Mouse (Mus musculus): Measurements from ENCODE around the gene Cdh23. TPM values are rescaled to one million over a fixed set of nuclear protein-coding genes. Genes with fewer than 3 reads are reported as not detected.

The Cdh23 gene
- polyA plus RNA-seq, 1 experiment: 2.1 TPM

DNA sequence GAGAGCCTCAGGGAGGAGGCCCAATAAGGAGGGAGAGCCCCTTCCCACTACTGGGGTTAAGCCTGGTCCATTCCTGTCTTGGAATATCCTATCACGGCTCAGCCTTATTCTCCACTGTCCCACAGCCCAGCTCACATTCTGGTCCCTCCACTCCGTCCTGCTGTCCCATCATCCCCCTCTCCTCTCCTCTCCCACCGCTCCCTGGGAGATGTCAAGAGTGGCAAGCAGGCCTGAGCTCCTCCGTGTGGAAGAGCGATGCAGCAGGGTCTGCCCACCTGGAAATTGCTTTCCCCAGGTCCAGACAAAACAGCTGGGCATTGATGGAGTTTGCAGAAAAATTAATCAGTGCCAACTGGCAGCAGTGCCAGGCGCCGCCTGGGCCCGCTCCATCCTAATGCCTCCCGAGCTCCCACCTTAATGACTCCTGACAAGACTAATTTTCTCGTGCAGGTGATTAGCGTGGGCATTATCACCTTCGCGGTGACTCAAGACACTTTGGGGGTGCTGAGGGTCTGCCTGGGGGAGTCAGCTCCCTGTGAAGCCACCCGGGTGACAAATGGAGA, 52.1 kb downstream of the Cdh23 start:
- Histone ChIP-seq H3K36me3 (ENCODE audit: control insufficient read depth, insufficient read depth) (no peaks in the 10 kb centered on the region), H3K27me3 (ENCODE audit: control insufficient read depth, insufficient read depth, insufficient read length) (peaks cover 40% of the 10 kb centered on the region), H3K4me3 (no peak overlapping the region), H3K4me2 (ENCODE audit: low read depth) (no peak overlapping the region), H3K79me2 (ENCODE audit: control insufficient read depth, insufficient read depth) (no peaks in the 10 kb centered on the region), H3ac (ENCODE audit: control insufficient read depth, insufficient read length) (no peak overlapping the region)
- TF ChIP-seq POLR2AphosphoS2 (IDR thresholded peaks at IDR 0.05; ENCODE audit: insufficient read length, low read depth): no peak
- TF ChIP-seq MAX (IDR thresholded peaks at IDR 0.05; ENCODE audit: low read depth): no peak
- no peak for TF ChIP-seq TCF12 (IDR thresholded peaks at IDR 0.05; ENCODE audit: insufficient read depth, poor library complexity, severe bottlenecking)
- no peak for TF ChIP-seq USF1 (IDR thresholded peaks at IDR 0.05; ENCODE audit: low read depth)

DNA sequence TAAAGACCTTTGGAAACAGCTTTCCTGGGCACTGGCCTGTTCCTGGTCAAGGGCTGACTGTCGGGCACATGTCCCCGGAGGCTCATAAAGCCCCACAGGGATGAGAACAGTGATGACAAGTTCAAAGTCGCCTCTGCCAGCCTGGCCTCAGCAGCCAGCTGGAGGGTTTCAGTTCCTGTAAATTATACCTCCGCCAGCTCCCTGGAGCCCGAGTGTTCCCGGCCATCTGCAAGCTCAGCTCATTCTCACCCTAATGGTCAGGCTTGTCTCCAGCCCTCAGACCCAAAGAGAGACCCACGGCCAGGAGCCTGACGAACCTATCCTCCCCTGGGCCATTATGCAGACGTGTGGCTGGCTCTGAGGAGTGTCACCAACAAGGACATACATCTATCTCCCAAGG, 57.0 kb downstream of the Cdh23 start:
- no peaks in the 10 kb centered on the region for H3K36me3 ChIP-seq (ENCODE audit: control insufficient read depth, insufficient read depth)
- H3K27me3 ChIP-seq (ENCODE audit: control insufficient read depth, insufficient read depth, insufficient read length): peaks cover 19% of the 10 kb centered on the region
- no peak for TF ChIP-seq TCF3 (IDR thresholded peaks at IDR 0.05; ENCODE audit: insufficient read length, low read depth)
- no peak for TF ChIP-seq E2F4 (IDR thresholded peaks at IDR 0.05; ENCODE audit: insufficient read depth)
- TF ChIP-seq MYOD1 (IDR thresholded peaks at IDR 0.05; ENCODE audit: control insufficient read depth in 1 of 3, insufficient read length in 2 of 3, low read depth in 2 of 3): no peak
- TF ChIP-seq MYOG (IDR thresholded peaks at IDR 0.05; ENCODE audit: control insufficient read depth in 1 of 3, insufficient read depth in 1 of 3, insufficient read length in 2 of 3, low read depth in 2 of 3): no peak
- no peak for TF ChIP-seq REST (IDR thresholded peaks at IDR 0.05; ENCODE audit: insufficient read depth, insufficient read length)
- no peak for TF ChIP-seq USF1 (IDR thresholded peaks at IDR 0.05; ENCODE audit: low read depth)
- no peak for TF ChIP-seq POLR2AphosphoS2 (IDR thresholded peaks at IDR 0.05; ENCODE audit: insufficient read length, low read depth)
- no peak for TF ChIP-seq CEBPB (IDR thresholded peaks at IDR 0.05; ENCODE audit: insufficient read depth, poor library complexity, severe bottlenecking)
- TF ChIP-seq SRF (IDR thresholded peaks at IDR 0.05; ENCODE audit: control insufficient read depth, insufficient read length, low read depth): no peak
- no peak for TF ChIP-seq POLR2A (IDR thresholded peaks at IDR 0.05; ENCODE audit: insufficient read length, low read depth)
- no peaks in the 10 kb centered on the region for H3K79me2 ChIP-seq (ENCODE audit: control insufficient read depth, insufficient read depth)
- H3K4me3 ChIP-seq: no peak overlapping the region
- H3K4me2 ChIP-seq (ENCODE audit: low read depth): no peak overlapping the region
- H3ac ChIP-seq (ENCODE audit: control insufficient read depth, insufficient read length): no peak overlapping the region

DNA sequence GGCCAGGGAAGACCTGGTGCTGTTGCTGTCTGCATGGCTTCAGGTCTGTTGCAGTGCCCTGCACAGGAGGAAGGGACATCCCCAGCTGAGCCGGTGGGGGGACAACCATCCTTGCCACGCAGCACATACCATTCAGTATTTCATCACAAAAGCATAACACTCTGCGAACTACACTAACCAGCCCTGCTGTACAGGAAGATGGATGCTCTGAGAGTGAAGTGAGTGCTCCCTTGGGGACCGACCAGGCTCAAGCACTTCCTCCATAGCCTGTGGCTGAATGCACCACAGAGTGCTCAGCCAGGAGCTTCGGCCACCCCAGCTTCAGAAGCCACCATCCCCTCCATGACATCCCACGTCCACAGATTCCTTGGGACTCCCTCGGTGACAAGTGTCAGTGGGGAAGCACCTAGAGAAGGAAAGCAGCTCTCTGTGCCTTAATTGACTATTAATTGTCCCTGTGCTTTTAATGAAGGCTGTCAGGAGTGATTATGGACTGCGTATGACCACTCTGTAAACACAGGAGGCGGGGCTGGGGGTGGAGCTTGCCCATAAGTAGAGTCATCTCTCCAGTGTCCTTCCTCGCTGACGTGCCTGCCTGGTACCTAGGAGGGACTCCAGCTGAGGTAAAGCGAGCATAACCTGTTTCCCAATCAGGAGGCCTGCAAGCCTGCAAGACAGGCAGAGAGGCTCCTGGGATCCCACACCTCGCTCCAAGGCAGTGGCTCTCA, 60.6 kb downstream of the Cdh23 start:
- TF ChIP-seq POLR2AphosphoS2 (IDR thresholded peaks at IDR 0.05; ENCODE audit: insufficient read length, low read depth): no peak
- no peak for TF ChIP-seq REST (IDR thresholded peaks at IDR 0.05; ENCODE audit: insufficient read depth, insufficient read length)
- TF ChIP-seq MYOD1 (IDR thresholded peaks at IDR 0.05; ENCODE audit: control insufficient read depth in 1 of 3, insufficient read length in 2 of 3, low read depth in 2 of 3): no peak
- TF ChIP-seq POLR2A (IDR thresholded peaks at IDR 0.05; ENCODE audit: insufficient read length, low read depth): no peak
- H3K27me3 ChIP-seq (ENCODE audit: control insufficient read depth, insufficient read depth, insufficient read length): peaks cover 7% of the 10 kb centered on the region
- H3K36me3 ChIP-seq (ENCODE audit: control insufficient read depth, insufficient read depth): no peaks in the 10 kb centered on the region
- no peak overlapping the region for H3K4me3 ChIP-seq
- H3K4me2 ChIP-seq (ENCODE audit: low read depth): no peak overlapping the region
- H3K79me2 ChIP-seq (ENCODE audit: control insufficient read depth, insufficient read depth): no peaks in the 10 kb centered on the region
- no peak overlapping the region for H3ac ChIP-seq (ENCODE audit: control insufficient read depth, insufficient read length)

DNA sequence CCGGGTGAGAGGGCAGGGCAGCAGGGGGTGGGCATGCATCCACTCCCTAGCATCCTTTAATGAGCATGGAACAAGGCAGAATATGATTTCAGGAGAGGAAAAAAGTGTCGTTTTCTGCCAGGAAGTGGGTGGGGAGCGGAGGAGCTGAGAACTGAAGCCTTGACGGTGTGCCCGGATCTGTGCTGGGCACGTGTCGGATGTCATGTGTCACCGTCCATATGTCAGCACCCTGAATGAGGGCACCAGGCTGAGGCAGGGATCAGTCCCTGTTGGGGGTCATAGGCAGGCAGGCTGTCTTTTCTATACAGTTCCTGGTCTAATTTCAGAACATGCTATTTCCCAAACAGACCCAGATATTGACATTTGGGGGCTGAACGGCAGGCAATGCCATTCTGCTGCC, 61.9 kb downstream of the Cdh23 start:
- H3K4me3 ChIP-seq: no peak overlapping the region
- TF ChIP-seq E2F4 (IDR thresholded peaks at IDR 0.05; ENCODE audit: insufficient read depth) (no peak), MAX (IDR thresholded peaks at IDR 0.05; ENCODE audit: low read depth) (no peak), MYOD1 (IDR thresholded peaks at IDR 0.05; ENCODE audit: control insufficient read depth in 1 of 3, insufficient read length in 2 of 3, low read depth in 2 of 3) (no peak), SRF (IDR thresholded peaks at IDR 0.05; ENCODE audit: control insufficient read depth, insufficient read length, low read depth) (no peak), TCF3 (IDR thresholded peaks at IDR 0.05; ENCODE audit: insufficient read length, low read depth) (no peak), POLR2A (IDR thresholded peaks at IDR 0.05; ENCODE audit: insufficient read length, low read depth) (no peak), POLR2AphosphoS2 (IDR thresholded peaks at IDR 0.05; ENCODE audit: insufficient read length, low read depth) (no peak), MYOG (IDR thresholded peaks at IDR 0.05; ENCODE audit: control insufficient read depth in 1 of 3, insufficient read depth in 1 of 3, insufficient read length in 2 of 3, low read depth in 2 of 3) (no peak), REST (IDR thresholded peaks at IDR 0.05; ENCODE audit: insufficient read depth, insufficient read length) (no peak), CEBPB (IDR thresholded peaks at IDR 0.05; ENCODE audit: insufficient read depth, poor library complexity, severe bottlenecking) (no peak), USF1 (IDR thresholded peaks at IDR 0.05; ENCODE audit: low read depth) (no peak), TCF12 (IDR thresholded peaks at IDR 0.05; ENCODE audit: insufficient read depth, poor library complexity, severe bottlenecking) (no peak)

DNA sequence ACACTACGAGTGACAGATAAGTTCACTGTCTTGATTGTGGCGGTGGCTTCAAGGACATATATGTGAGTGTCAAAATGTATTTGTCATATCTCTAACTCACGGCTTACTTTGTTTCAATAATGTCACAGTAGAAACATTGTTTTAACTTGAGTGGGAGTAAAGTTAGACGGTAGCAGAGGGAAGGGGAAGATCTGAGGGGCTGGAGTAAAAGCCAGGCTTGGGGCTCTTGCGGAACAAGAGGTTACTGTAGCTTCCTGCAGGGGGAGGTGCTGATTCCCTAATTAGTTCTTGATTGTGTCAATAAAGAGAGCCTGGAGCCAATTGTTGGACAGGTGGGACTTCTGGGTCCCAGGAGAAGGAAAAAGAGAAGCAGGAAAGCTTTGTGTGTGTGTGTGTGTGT, 70.2 kb downstream of the Cdh23 start:
- H3K4me3 ChIP-seq: no peak overlapping the region
- no peaks in the 10 kb centered on the region for H3K36me3 ChIP-seq (ENCODE audit: control insufficient read depth, insufficient read depth)
- TF ChIP-seq TCF3 (IDR thresholded peaks at IDR 0.05; ENCODE audit: insufficient read length, low read depth) (no peak), MYOG (IDR thresholded peaks at IDR 0.05; ENCODE audit: control insufficient read depth in 1 of 3, insufficient read depth in 1 of 3, insufficient read length in 2 of 3, low read depth in 2 of 3) (no peak), E2F4 (IDR thresholded peaks at IDR 0.05; ENCODE audit: insufficient read depth) (no peak), USF1 (IDR thresholded peaks at IDR 0.05; ENCODE audit: low read depth) (no peak), TCF12 (IDR thresholded peaks at IDR 0.05; ENCODE audit: insufficient read depth, poor library complexity, severe bottlenecking) (no peak), REST (IDR thresholded peaks at IDR 0.05; ENCODE audit: insufficient read depth, insufficient read length) (no peak)
- H3K4me2 ChIP-seq (ENCODE audit: low read depth): no peak overlapping the region
- no peaks in the 10 kb centered on the region for H3K79me2 ChIP-seq (ENCODE audit: control insufficient read depth, insufficient read depth)
- peaks cover 7% of the 10 kb centered on the region for H3K27me3 ChIP-seq (ENCODE audit: control insufficient read depth, insufficient read depth, insufficient read length)
- no peak overlapping the region for H3ac ChIP-seq (ENCODE audit: control insufficient read depth, insufficient read length)

More for the DNA sequence above, 61.9 kb downstream of the Cdh23 start:
- no peaks in the 10 kb centered on the region for H3K79me2 ChIP-seq (ENCODE audit: control insufficient read depth, insufficient read depth)
- no peaks in the 10 kb centered on the region for H3K36me3 ChIP-seq (ENCODE audit: control insufficient read depth, insufficient read depth)
- no peak overlapping the region for H3K4me2 ChIP-seq (ENCODE audit: low read depth)
- H3ac ChIP-seq (ENCODE audit: control insufficient read depth, insufficient read length): no peak overlapping the region
- H3K27me3 ChIP-seq (ENCODE audit: control insufficient read depth, insufficient read depth, insufficient read length): peaks cover 7% of the 10 kb centered on the region

Data from myocyte (in vitro differentiated cells).